Mouse (Mus musculus) kidney, adult 2 months (tissue): ENCODE results near the gene Mfsd6. TPM values are rescaled to one million over a fixed set of nuclear protein-coding genes. Genes with fewer than 3 reads are reported as not detected.
"Not testable (repeated sequence)": the region's sequence is repeated elsewhere in the genome, so short reads cannot be mapped to it uniquely, and the experiment has no call there.

ENCODE experiments used
- DNase-seq: peaks from one replicate; pipeline ENCODE4 v3.0.0; 2021
- H3K27ac ChIP-seq: fragments of 200-500 bp; 2 replicates; pipeline ENCODE4 v1.5.1; 2012; ENCODE audit warnings: low read depth, low read length, control low read depth, inconsistent platforms; ENCODE audit not compliant: insufficient read depth
- H3K27me3 ChIP-seq: fragments of 200-500 bp; replicated peaks from 2 replicates; pipeline ENCODE4 v1.6.1; 2012; ENCODE audit warnings: mild to moderate bottlenecking, moderate library complexity, low read length, inconsistent platforms; ENCODE audit not compliant: control insufficient read depth, insufficient read depth
- H3K36me3 ChIP-seq: fragments of 200-500 bp; 2 replicates; pipeline ENCODE4 v1.6.1; 2012; ENCODE audit warnings: mild to moderate bottlenecking, moderate library complexity, low read length, inconsistent platforms; ENCODE audit not compliant: control insufficient read depth, insufficient read depth
- H3K4me1 ChIP-seq: fragments of 200-500 bp; 2 replicates; pipeline ENCODE4 v1.6.1; 2011; ENCODE audit warnings: low read length; ENCODE audit not compliant: control insufficient read depth, insufficient read depth
- H3K4me3 ChIP-seq: fragments of 200-500 bp; 2 replicates; pipeline ENCODE4 v1.5.1; 2011; ENCODE audit warnings: mild to moderate bottlenecking, low read depth, low read length, control low read depth; ENCODE audit not compliant: insufficient read depth
- CTCF ChIP-seq: fragments of 200-500 bp; conservative IDR thresholded peaks from 2 replicates; pipeline ENCODE4 v1.5.1; 2011; ENCODE audit warnings: low read depth, mild to moderate bottlenecking, control low read depth, low read length, moderate library complexity, mixed read lengths; ENCODE audit not compliant: insufficient read depth, insufficient read length
- POLR2A ChIP-seq: fragments of 200-500 bp; IDR thresholded peaks from one replicate; pipeline ENCODE4 v1.6.1; 2011; ENCODE audit warnings: low read depth, low read length, control low read depth
- WGBS: fragments of 180-500 bp; shearing (Covaris S2); methylation state at CpG from one replicate; pipeline ENCODE4 v1.1.7; 2018; 5-methylcytosine and 5-hydroxymethylcytosine counted together
- polyA plus RNA-seq: library from polyadenylated mRNA; depleted of rRNA; stranded (reverse); fragments of >200 nt; gene quantifications from 2 replicates; pipeline ENCODE4 v1.2.3, GENCODE M21; 2012

Gene Mfsd6
- polyA plus RNA-seq, 1 experiment: 9.7 TPM

GRCm38 (mm10) chr1:52708745-52709144 lies 18.5 kb downstream of the Mfsd6 start:
- no peak for DNase-seq
- no peaks in the 10 kb centered on the region for H3K27me3 ChIP-seq
- H3K4me3 ChIP-seq: no peak overlapping the region
- TF ChIP-seq POLR2A (no peak), CTCF (no peak)
- WGBS: 65% methylated on average over 6 of the region's 6 CpGs
- H3K4me1 ChIP-seq: no peaks in the 10 kb centered on the region
- H3K36me3 ChIP-seq: no peaks in the 10 kb centered on the region
- H3K27ac ChIP-seq: no peak overlapping the region

GRCm38 (mm10) chr1:52707030-52707429 lies 20.2 kb downstream of the Mfsd6 start:
- H3K36me3 ChIP-seq: no peaks in the 10 kb centered on the region
- H3K4me3 ChIP-seq: no peak overlapping the region
- no peak overlapping the region for H3K27ac ChIP-seq
- H3K27me3 ChIP-seq: no peaks in the 10 kb centered on the region
- no peaks in the 10 kb centered on the region; the same call in 1 of the 2 replicates for H3K4me1 ChIP-seq
- TF ChIP-seq POLR2A (no peak), CTCF (no peak)
- WGBS: 91% methylated on average over 3 of the region's 3 CpGs
- DNase-seq: no peak

- 73% methylated on average over 7 of the region's 7 CpGs for WGBS
- no peak for DNase-seq
- no peaks in the 10 kb centered on the region; the same call in 1 of the 2 replicates for H3K4me1 ChIP-seq
Measured at GRCm38 (mm10) chr1:52702738-52703491, 24.3 kb downstream of the Mfsd6 start.

GRCm38 (mm10) chr1:52701941-52702340 lies 25.3 kb downstream of the Mfsd6 start:
- TF ChIP-seq CTCF: no peak
- TF ChIP-seq POLR2A: no peak
- no peaks in the 10 kb centered on the region for H3K27me3 ChIP-seq
- no peak for DNase-seq
- H3K4me1 ChIP-seq: no peaks in the 10 kb centered on the region; the same call in 1 of the 2 replicates
- no peaks in the 10 kb centered on the region for H3K36me3 ChIP-seq
- no peak overlapping the region for H3K27ac ChIP-seq
- WGBS: 82% methylated on average over 1 of the region's 1 CpGs
- no peak overlapping the region for H3K4me3 ChIP-seq

More at GRCm38 (mm10) chr1:52702738-52703491, 24.3 kb downstream of the Mfsd6 start:
- H3K27ac ChIP-seq: no peak overlapping the region
- H3K36me3 ChIP-seq: no peaks in the 10 kb centered on the region
- TF ChIP-seq POLR2A (no peak), CTCF (no peak)
- no peak overlapping the region for H3K4me3 ChIP-seq
- H3K27me3 ChIP-seq: no peaks in the 10 kb centered on the region

- not testable (repeated sequence) for DNase-seq, H3K27ac ChIP-seq
- WGBS: 95% methylated on average over 13 of the region's 13 CpGs
Measured at GRCm38 (mm10) chr1:52694456-52694855, 32.8 kb downstream of the Mfsd6 start.

GRCm38 (mm10) chr1:52687636-52688035 lies 39.6 kb downstream of the Mfsd6 start:
- WGBS: 82% methylated on average over 8 of the region's 8 CpGs
- Histone ChIP-seq H3K4me3 (no peak overlapping the region), H3K36me3 (no peaks in the 10 kb centered on the region), H3K27me3 (no peaks in the 10 kb centered on the region), H3K27ac (no peak overlapping the region), H3K4me1 (no peaks in the 10 kb centered on the region)
- no peak for DNase-seq
- TF ChIP-seq POLR2A (no peak), CTCF (no peak)

More at GRCm38 (mm10) chr1:52694456-52694855, 32.8 kb downstream of the Mfsd6 start:
- not testable (repeated sequence) for H3K4me3 ChIP-seq, H3K27me3 ChIP-seq, H3K36me3 ChIP-seq, H3K4me1 ChIP-seq

- DNase-seq: no peak
- no peaks in the 10 kb centered on the region for H3K27me3 ChIP-seq
- H3K4me3 ChIP-seq: no peak overlapping the region
- no peak overlapping the region for H3K27ac ChIP-seq
- no peaks in the 10 kb centered on the region for H3K4me1 ChIP-seq
- no peak for TF ChIP-seq CTCF
- no peak for TF ChIP-seq POLR2A
- no peaks in the 10 kb centered on the region for H3K36me3 ChIP-seq
- 82% methylated on average over 4 of the region's 4 CpGs for WGBS
Measured at GRCm38 (mm10) chr1:52683550-52683949, 43.7 kb downstream of the Mfsd6 start.
